Mouse (Mus musculus) lung, adult 2 months (tissue): ENCODE measurements at regions not wholly inside any gene's neighbourhood (a gene's known extent, or its start where the extent isn't known, plus 50 kb on each side); places are given as distances from the start of the nearest gene placed in this dataset.

Experiments used
- CTCF ChIP-seq: fragments of 200-500 bp; IDR thresholded peaks from 2 replicates; pipeline ENCODE4 v1.5.1; 2011; ENCODE audit warnings: mild to moderate bottlenecking, low read length, control low read depth; ENCODE audit not compliant: insufficient read depth
- POLR2A ChIP-seq: fragments of 200-500 bp; IDR thresholded peaks from 2 replicates; pipeline ENCODE4 v1.6.1; 2011; ENCODE audit warnings: low read depth, mild to moderate bottlenecking, control low read depth, low read length, borderline replicate concordance; ENCODE audit errors: extremely low read depth

GRCm38 (mm10) chr1:183949205-183949604, 63.9 kb upstream of the Dusp10 start:
- TF ChIP-seq CTCF (no peak), POLR2A (no peak)
